Mouse (Mus musculus): ENCODE measurements around the gene Chrnb2.

- TF ChIP-seq EP300 (IDR thresholded peaks at IDR 0.05; ENCODE audit: low read length) (no peak), SIN3A (IDR thresholded peaks at IDR 0.05; ENCODE audit: low read length) (no peak), POLR2A (IDR thresholded peaks at IDR 0.05; ENCODE audit: low read depth, low read length) (no peak), TCF12 (IDR thresholded peaks at IDR 0.05; ENCODE audit: low read depth, low read length) (no peak), MXI1 (IDR thresholded peaks at IDR 0.05; ENCODE audit: low read depth, low read length) (no peak), UBTF (IDR thresholded peaks at IDR 0.05; ENCODE audit: low read depth, low read length) (no peak), ZNF384 (IDR thresholded peaks at IDR 0.05; ENCODE audit: low read depth, low read length) (no peak), CTCF (conservative IDR thresholded peaks at IDR 0.05 in 1 of 2, IDR thresholded peaks at IDR 0.05 in 1 of 2; ENCODE audit: low read depth in 2 of 2, low read length in 2 of 2) (no peak), CHD1 (IDR thresholded peaks at IDR 0.05; ENCODE audit: low read depth, low read length) (no peak), MAZ (IDR thresholded peaks at IDR 0.05; ENCODE audit: low read depth, low read length) (no peak), POLR2AphosphoS2 (IDR thresholded peaks at IDR 0.05; ENCODE audit: low read depth, low read length) (no peak), CHD2 (IDR thresholded peaks at IDR 0.05; ENCODE audit: low read length) (no peak), RCOR1 (conservative IDR thresholded peaks at IDR 0.05; ENCODE audit: low read depth, low read length) (no peak), NELFE (IDR thresholded peaks at IDR 0.05; ENCODE audit: low read depth, low read length) (no peak)
These were observed 43.4 kb upstream of the Chrnb2 start for GRCm38 (mm10) chr3:89807881-89808280.

Data from CH12.LX (cell line).